Mouse (Mus musculus) adrenal gland, postnatal 14 days (tissue): ENCODE measurements at regions not wholly inside any gene's neighbourhood (a gene's known extent, or its start where the extent isn't known, plus 50 kb on each side); places are given as distances from the start of the nearest gene placed in this dataset.
A peak's percentile ranks its signal among the peaks of the same experiment; 100 is the strongest.

Experiments used
- DNase-seq: peaks from one replicate; pipeline ENCODE4 v3.0.0; 2021; ENCODE audit warnings: mixed read lengths

GRCm38 (mm10) chr16:9353811-9354210 lies 523.9 kb downstream of the 1810013L24Rik start:
- DNase-seq, result no peak

DNA sequence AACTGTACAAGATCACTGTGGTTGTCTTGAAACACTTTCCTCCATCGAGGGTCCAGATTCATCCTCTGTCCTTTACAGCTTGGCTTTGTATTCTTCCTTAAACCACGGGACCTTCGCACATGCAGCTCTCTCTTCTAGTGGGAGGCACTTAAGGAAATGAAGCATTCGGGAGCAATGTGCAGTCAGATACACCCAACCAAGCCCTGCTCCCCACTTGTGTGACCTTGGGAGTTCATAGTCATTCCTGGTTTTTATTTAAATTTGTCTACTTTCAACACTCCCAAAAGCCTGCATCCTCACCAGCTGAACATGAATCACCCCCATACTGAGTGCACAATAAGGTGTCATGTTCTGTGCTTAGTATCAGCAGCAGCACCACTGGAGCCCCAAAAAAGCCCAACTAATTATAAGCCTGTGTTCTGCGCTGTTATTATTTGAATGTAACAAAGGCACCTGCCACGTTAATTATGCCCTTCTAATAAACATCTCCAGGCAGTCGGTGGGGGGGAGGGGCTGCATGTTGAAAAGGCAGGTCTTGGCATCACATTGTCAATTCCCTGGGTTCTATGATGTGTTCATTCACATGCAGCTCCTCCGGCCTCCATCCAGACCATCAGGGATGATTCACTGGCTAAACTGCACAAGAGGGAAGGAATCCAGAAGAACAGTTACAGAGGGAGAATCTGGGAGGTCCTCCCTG lies 524.6 kb downstream of the 1810013L24Rik start:
- no peak for DNase-seq

DNA sequence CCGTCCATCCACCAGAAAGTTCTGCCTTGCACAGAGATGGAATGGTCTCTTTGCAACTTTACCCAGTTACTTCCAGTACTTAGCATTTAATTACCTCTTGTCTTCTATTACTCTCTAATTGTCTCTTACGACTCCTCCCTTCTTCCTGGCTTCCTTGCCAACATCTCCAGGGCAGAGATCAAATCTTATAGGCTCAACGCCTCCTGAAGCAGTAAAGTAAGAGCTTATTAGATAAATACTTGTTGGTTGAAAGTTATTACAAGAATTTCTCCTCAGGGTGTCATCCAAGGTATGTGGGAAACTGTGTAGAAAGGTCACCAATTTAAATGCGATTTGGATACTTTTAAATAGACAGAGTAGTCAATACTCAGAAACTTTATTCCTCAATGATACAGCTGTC lies 528.8 kb downstream of the 1810013L24Rik start:
- no peak for DNase-seq

DNA sequence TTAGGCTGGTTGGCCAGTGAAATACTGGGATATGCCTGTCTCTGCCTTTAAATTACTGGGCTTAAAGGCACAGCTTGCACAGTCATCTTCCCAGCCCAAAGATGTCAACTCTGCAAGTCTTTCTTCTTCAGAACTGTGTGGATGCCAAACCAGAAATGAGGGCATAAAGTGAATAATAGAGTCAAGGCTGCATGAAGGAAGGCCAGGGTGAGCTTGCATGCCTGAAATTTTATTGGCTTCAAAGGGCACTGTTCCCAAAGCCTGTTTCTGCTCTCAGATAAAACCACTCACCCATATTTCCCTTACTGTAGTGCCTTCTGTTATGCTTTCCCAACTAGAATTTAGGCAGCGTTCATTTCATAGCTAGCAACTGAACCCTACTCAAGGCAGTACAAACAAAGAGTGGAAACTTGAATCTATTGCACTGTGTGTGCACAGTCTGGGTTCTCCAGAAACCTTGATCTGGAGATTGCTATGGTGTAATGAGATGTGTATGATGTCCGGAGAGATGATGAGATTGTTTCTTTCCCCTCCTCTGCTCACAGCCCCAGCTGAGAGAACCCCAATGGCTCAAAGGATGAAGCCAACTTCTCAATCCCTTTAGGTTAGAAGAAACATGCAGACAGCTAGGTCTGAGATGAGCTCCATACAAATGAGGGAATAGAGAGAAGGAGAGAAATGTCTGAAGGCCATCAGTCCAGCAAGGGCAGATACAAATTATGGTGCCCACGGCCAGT lies 529.7 kb downstream of the 1810013L24Rik start:
- DNase-seq, result peak; percentile 40

GRCm38 (mm10) chr16:9360741-9361255 lies 530.9 kb downstream of the 1810013L24Rik start:
- DNase-seq, result no peak

DNA sequence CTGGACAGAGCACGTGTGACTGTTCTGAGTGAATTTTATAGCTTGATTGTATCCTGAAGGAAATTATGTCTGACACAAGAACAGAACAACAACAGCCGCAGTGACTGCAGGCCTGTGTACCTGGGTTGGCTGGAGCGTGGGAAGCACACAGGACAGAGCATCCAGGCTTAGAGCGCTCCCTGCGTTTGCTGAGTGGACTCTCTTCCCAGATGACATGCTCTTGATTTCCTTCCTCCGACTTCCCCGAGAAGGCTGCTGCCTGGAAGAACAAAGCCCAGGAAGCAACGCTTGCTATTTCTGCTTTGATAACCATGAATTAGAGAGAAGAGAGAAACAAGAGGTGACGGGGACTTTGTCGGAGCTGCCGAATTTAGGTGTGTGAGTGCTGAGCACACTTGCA lies 532.2 kb downstream of the 1810013L24Rik start:
- DNase-seq, result peak; percentile 15

- DNase-seq, result no peak
These were observed 534.2 kb downstream of the 1810013L24Rik start for GRCm38 (mm10) chr16:9364105-9364504.

GRCm38 (mm10) chr16:9390986-9391385 lies 561.1 kb downstream of the 1810013L24Rik start:
- no peak for DNase-seq

- no peak for DNase-seq
These were observed 574.8 kb downstream of the 1810013L24Rik start for GRCm38 (mm10) chr16:9404736-9405135.

DNA sequence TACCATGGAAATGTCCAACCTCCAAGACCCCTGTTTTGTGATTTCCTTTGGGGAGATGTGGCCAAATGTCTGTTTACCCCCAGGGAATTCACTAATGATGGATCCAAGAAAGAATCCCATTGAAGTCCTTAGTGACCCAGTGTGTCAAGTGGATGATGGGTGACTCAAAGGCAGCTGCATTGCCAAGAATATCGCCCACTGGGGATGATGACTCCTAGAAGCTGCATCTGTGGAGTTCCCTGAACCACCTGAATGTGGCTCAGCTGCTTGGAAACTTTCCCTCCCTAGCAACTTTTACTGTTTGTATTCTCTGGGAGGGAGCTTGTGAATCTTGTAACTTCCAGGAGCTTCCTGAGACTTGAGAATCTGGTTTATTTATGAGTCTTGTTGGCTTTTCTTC lies 578.3 kb downstream of the 1810013L24Rik start:
- no peak for DNase-seq

GRCm38 (mm10) chr16:9430509-9430908 lies 564.9 kb downstream of the Grin2a start:
- DNase-seq, result no peak

DNA sequence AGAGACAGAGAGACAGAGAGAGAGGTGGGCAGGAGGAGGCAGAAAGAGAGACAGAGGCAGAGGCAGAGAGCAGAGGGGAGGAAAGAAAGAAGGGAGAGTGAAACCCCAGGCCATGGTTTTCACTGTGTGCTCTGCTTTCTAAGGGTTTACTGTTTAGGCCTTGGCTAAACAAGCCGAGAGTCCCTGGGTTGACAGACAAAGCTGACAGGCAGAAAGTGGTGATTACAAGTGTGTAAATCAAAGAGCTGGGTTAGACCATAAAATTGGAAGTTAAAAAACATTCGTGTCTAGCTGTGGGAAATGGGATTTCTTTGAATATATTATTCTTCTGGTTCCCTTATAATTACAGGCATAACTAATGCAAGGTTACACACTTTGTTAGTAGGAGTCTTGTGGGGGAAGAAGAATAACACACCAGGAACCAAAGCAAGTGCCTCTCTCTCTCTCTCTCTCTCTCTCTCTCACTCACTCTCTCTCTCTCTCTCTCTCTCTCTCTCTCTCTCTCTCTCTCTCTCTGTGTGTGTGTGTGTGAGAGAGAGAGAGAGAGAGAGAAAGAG lies 556.0 kb downstream of the Grin2a start:
- DNase-seq, result no peak

GRCm38 (mm10) chr16:9439891-9440290 lies 555.5 kb downstream of the Grin2a start:
- no peak for DNase-seq

GRCm38 (mm10) chr16:9452058-9452457 lies 543.3 kb downstream of the Grin2a start:
- no peak for DNase-seq

GRCm38 (mm10) chr16:9457574-9457973 lies 537.8 kb downstream of the Grin2a start:
- DNase-seq, result no peak

GRCm38 (mm10) chr16:9462497-9462896 lies 532.9 kb downstream of the Grin2a start:
- DNase-seq, result no peak

GRCm38 (mm10) chr16:9469394-9469793 lies 526.0 kb downstream of the Grin2a start:
- no peak for DNase-seq

DNA sequence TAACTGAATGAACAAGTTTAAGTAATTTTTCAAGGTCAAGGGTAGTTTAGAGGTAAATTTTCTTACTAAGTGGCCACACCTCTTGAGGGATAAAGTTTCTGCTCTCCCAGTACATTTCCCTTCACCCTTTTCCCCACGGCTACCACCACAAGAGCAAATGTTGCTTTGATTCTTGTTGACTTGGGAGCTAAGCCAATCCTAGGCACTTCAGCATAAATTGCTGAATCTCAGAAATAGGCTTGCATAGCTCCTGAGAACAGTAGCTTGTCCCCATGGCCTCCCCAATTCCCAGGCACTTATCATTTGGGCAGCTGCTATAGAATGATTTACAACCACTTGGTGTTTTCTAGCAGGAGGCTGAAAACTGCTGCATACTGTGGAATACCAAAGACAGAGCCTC lies 510.1 kb downstream of the Grin2a start:
- DNase-seq, result no peak

GRCm38 (mm10) chr16:9498301-9498700 lies 497.1 kb downstream of the Grin2a start:
- no peak for DNase-seq

GRCm38 (mm10) chr16:9501713-9502112 lies 493.6 kb downstream of the Grin2a start:
- peak; percentile 54 for DNase-seq

GRCm38 (mm10) chr16:9509666-9510065 lies 485.7 kb downstream of the Grin2a start:
- no peak for DNase-seq

- DNase-seq, result no peak
These were observed 480.8 kb downstream of the Grin2a start for GRCm38 (mm10) chr16:9514538-9514937.
